Mouse (Mus musculus): ENCODE data around the gene 1700066M21Rik.

The 1700066M21Rik gene

GRCm38 (mm10) chr1:57394051-57394450, 16.6 kb downstream of the 1700066M21Rik start:
- peak; percentile 53 to 65 for DNase-seq

GRCm38 (mm10) chr1:57400321-57400720, 22.9 kb downstream of the 1700066M21Rik start:
- no peak for DNase-seq

- DNase-seq: no peak
Measured at GRCm38 (mm10) chr1:57400877-57401276, 23.5 kb downstream of the 1700066M21Rik start.

GRCm38 (mm10) chr1:57402116-57402515, 24.7 kb downstream of the 1700066M21Rik start:
- DNase-seq: no peak

- DNase-seq: peak; percentile 79 to 87
Measured at GRCm38 (mm10) chr1:57406187-57407151, 29.0 kb downstream of the 1700066M21Rik start, which contains the start of the genes Maip1 and Tyw5. TSS of gene Maip1 (plus strand) at chr1:57406328. TSS of gene Tyw5 (minus strand) at chr1:57407101.

GRCm38 (mm10) chr1:57408994-57409393, 31.6 kb downstream of the 1700066M21Rik start:
- DNase-seq: no peak

GRCm38 (mm10) chr1:57413397-57413796, 36.0 kb downstream of the 1700066M21Rik start:
- DNase-seq: no peak

- DNase-seq: no peak
Measured at GRCm38 (mm10) chr1:57423696-57424095, 46.3 kb downstream of the 1700066M21Rik start.

- peak; percentile 78 to 82 for DNase-seq
Measured at GRCm38 (mm10) chr1:57428368-57429308, 51.2 kb downstream of the 1700066M21Rik start.

- no peak for DNase-seq
Measured at GRCm38 (mm10) chr1:57429786-57430483, 52.5 kb downstream of the 1700066M21Rik start.

GRCm38 (mm10) chr1:57433141-57433540, 55.7 kb downstream of the 1700066M21Rik start:
- no peak for DNase-seq

Data from cerebellum, adult 18-20 months (tissue).